Mouse (Mus musculus): ENCODE data around the gene Vav2.

- TF ChIP-seq CTCF (IDR thresholded peaks at IDR 0.05; ENCODE audit: insufficient read depth, low read length) (no peak), POLR2A (IDR thresholded peaks at IDR 0.05; ENCODE audit: borderline replicate concordance, extremely low read depth, low read depth, low read length) (no peak)
These were observed 37.3 kb downstream of the Vav2 start for GRCm38 (mm10) chr2:27389272-27390162.
